Comparison of ENCODE assay signal across 20 mouse cellular contexts in the genomic region with DNA sequence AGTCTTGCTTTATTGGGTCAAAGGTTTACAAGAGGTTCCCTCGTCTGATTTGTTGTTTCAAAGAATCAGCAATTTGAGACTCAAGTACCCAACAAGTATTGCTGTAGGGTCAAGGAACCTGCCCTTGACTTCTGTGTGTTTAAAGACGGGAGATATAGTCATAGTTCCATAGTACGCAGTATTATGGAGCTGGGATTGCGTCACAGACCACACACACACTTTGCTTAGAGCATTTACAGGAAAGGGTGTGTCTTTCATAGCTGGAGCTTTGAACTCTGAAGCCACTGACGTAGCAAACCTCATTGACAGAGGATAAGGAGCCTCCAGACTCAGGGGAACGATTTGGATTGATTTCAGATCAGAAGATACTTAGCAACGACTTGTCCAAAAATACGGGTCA.
A peak's percentile ranks its signal among the peaks of the same experiment; 100 is the strongest.
DNase-seq lines count a peak whose midpoint lies in the region; ATAC-seq and TF ChIP-seq lines count a peak whose summit lies in the region.
"Had no signal": no experiment of that assay in that cellular context is flagged by ENCODE, and none has a peak within 500 bp of the region (broad histone marks: within the 10 kb centered on the region; RNA-seq: fewer than 3 reads in every experiment).

No protein-coding gene starts in this region.

- peaks cover 21% of the 10 kb centered on the region for H3K27me3 ChIP-seq in C2C12 (ENCODE audit: control insufficient read depth, insufficient read depth, insufficient read length)

- ATAC-seq in CD4-positive, CD25-positive, alpha-beta regulatory T cell, adult 4 months: no peak
- peak; percentile 56 for ATAC-seq in megakaryocyte progenitor cell, adult 5-6 weeks (replicated peaks; ENCODE audit: poor library complexity)
- ATAC-seq: forebrain, postnatal 0 days had no signal

- no peak overlapping the region for H3K4me3 ChIP-seq in C2C12 (ENCODE audit: insufficient read depth, poor library complexity, severe bottlenecking)
- H3K4me3 ChIP-seq: embryonic facial prominence, embryonic 12.5 days; heart, embryonic 10.5 days; hindbrain, embryonic 15.5 days; layer of hippocampus, adult 2 months; limb, embryonic 13.5 days; midbrain, embryonic 12.5 days had no signal

- no peaks in the 10 kb centered on the region for H3K79me3 ChIP-seq in C2C12 (ENCODE audit: low read depth)

- H3K36me3 ChIP-seq in C2C12 (ENCODE audit: control insufficient read depth, insufficient read depth): no peaks in the 10 kb centered on the region
- H3K36me3 ChIP-seq: embryonic facial prominence, embryonic 12.5 days; G1E; heart, embryonic 10.5 days; hindbrain, embryonic 15.5 days; limb, embryonic 13.5 days; midbrain, embryonic 12.5 days had no signal

- no peak overlapping the region for H3ac ChIP-seq in C2C12 (ENCODE audit: control insufficient read depth, insufficient read length, low read depth)

- no peak for TF ChIP-seq CTCF in C2C12 (IDR thresholded peaks at IDR 0.05; ENCODE audit: control insufficient read depth, insufficient read depth, insufficient read length)

- H3K79me2 ChIP-seq in C2C12 (ENCODE audit: control insufficient read depth, insufficient read depth): no peaks in the 10 kb centered on the region

- peak; percentile 74 for DNase-seq in CD4-positive, CD25-positive, alpha-beta regulatory T cell, adult 2 months (ENCODE audit: low read depth, low spot score)
- DNase-seq in c-Kit-positive CD71-negative TER-119-negative erythroid progenitor cells, embryonic 14.5 days (ENCODE audit: low read depth): peak; percentile 25
- no peak for DNase-seq in spleen, postnatal 10 days (ENCODE audit: low spot score in 2 of 2)
- DNase-seq in embryo, embryonic 10.5 days (ENCODE audit: low spot score): no peak
- no peak for DNase-seq in thymus, postnatal 10 days (ENCODE audit: low spot score in 2 of 2)
- DNase-seq: cerebellum, postnatal 25 days; forebrain, postnatal 0 days; gastrocnemius, postnatal 14 days; heart, postnatal 14 days; thymus, postnatal 25 days had no signal

TF ChIP-seq in C2C12, 6 proteins besides CTCF, POLR2A, EP300 and RAD21:
- peak; percentile 55 for TF ChIP-seq CEBPB (IDR thresholded peaks at IDR 0.05; ENCODE audit: low read depth)
- no peak for TF ChIP-seq FOSL1 (IDR thresholded peaks at IDR 0.05; ENCODE audit: insufficient read depth, low read length, poor library complexity, severe bottlenecking)

Comparison
In these comparisons a context has a peak if more than half of its experiments do, and no peak if none do; other contexts are left out.
1. DNase-seq: peak in CD4-positive, CD25-positive, alpha-beta regulatory T cell, adult 2 months (single experiment) and c-Kit-positive CD71-negative TER-119-negative erythroid progenitor cells, embryonic 14.5 days (single experiment); none in spleen, postnatal 10 days (0 of 2), embryo, embryonic 10.5 days (single experiment) and thymus, postnatal 10 days (0 of 2).